Mouse (Mus musculus) heart, embryonic 13.5 days (tissue): Measurements from ENCODE around the gene Pcbp2. TPM values are rescaled to one million over a fixed set of nuclear protein-coding genes. Genes with fewer than 3 reads are reported as not detected.

Source experiments
- ATAC-seq: fragments of 200-750 bp; cut with Nextera tagmentation; 2 replicates; pipeline ENCODE4 v1.8.0; 2017; ENCODE audit warnings: moderate TSS enrichment; ENCODE audit not compliant: insufficient number of reproducible peaks, low FRiP score, low TSS enrichment; ENCODE audit errors: extremely low read depth
- H3K27ac ChIP-seq: fragments of 300-500 bp; sonication (generic); replicated peaks from 2 replicates; pipeline ENCODE4 v1.5.1; 2015; ENCODE audit warnings: moderate library complexity, mild to moderate bottlenecking, inconsistent platforms
- H3K27me3 ChIP-seq: fragments of 300-500 bp; sonication (generic); replicated peaks from 2 replicates; pipeline ENCODE4 v1.6.1; 2015; ENCODE audit warnings: mild to moderate bottlenecking, inconsistent platforms
- H3K36me3 ChIP-seq: fragments of 300-500 bp; sonication (generic); 2 replicates; pipeline ENCODE4 v1.6.1; 2015; ENCODE audit warnings: mild to moderate bottlenecking, inconsistent platforms
- H3K4me1 ChIP-seq: fragments of 300-500 bp; sonication (generic); 2 replicates; pipeline ENCODE4 v1.6.1; 2015; ENCODE audit warnings: inconsistent platforms
- H3K4me2 ChIP-seq: fragments of 300-500 bp; sonication (generic); 2 replicates; pipeline ENCODE4 v1.6.1; 2015; ENCODE audit warnings: inconsistent platforms, mild to moderate bottlenecking, moderate library complexity
- H3K4me3 ChIP-seq: fragments of 300-500 bp; sonication (generic); 2 replicates; pipeline ENCODE4 v1.5.1; 2015; ENCODE audit warnings: moderate library complexity, mild to moderate bottlenecking, inconsistent platforms
- H3K9ac ChIP-seq: fragments of 300-500 bp; sonication (generic); 2 replicates; pipeline ENCODE4 v1.6.1; 2015; ENCODE audit warnings: inconsistent platforms, mild to moderate bottlenecking, moderate library complexity
- H3K9me3 ChIP-seq: fragments of 300-500 bp; sonication (generic); 2 replicates; pipeline ENCODE4 v1.6.1; 2016; ENCODE audit warnings: inconsistent platforms
- WGBS: fragments of 180-500 bp; shearing (Covaris S2); methylation state at CpG from one replicate; pipeline ENCODE4 v1.1.7; 2015; ENCODE audit warnings: mixed read lengths; 5-methylcytosine and 5-hydroxymethylcytosine counted together
- polyA plus RNA-seq: library from polyadenylated mRNA; unstranded; fragments of >200 nt; fragmentation: Nextera tagmentation; extraction: Ambion mirVana; gene quantifications from 2 replicates; pipeline ENCODE4 v1.2.1, GENCODE M21; 2015

The Pcbp2 gene
- polyA plus RNA-seq, 1 experiment from 2014 or later = 141 TPM

DNA sequence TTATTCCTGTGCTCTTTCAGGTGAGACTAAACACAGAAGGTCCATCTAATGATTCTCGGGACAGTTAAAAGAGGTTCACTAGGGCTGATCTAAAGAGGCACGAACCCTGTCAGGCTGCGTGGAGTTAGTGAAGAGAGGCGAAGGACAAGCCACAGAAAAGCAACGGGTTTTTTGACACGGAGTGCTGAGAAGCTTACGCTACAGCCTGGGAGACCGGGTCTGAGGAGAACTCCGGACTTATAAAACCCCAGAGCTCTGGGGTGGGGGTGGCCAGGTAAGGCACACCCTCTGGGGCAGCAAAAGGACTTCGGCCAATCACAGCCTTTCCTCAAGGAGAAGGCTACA, 47.3 kb downstream of the Pcbp2 start:
- H3K4me1 ChIP-seq = peaks cover 38% of the 10 kb centered on the region
- no peak for ATAC-seq
- H3K27me3 ChIP-seq = no peaks in the 10 kb centered on the region
- H3K27ac ChIP-seq = peak overlapping the region; percentile 91
- peak overlapping the region; percentile 80 for H3K9ac ChIP-seq
- H3K4me2 ChIP-seq = peak overlapping the region; percentile 93
- no peaks in the 10 kb centered on the region for H3K9me3 ChIP-seq
- WGBS = under 1% methylated on average over 10 of the region's 10 CpGs
- H3K36me3 ChIP-seq = peaks cover 22% of the 10 kb centered on the region
- peak overlapping the region; percentile 79 for H3K4me3 ChIP-seq

GRCm38 (mm10) chr15:102517976-102518858, 47.9 kb downstream of the Pcbp2 start, which contains the start of gene Tarbp2:
Gene Tarbp2 (plus strand): TSS chr15:102518192.
- Histone ChIP-seq H3K27ac (peak within 1 kb of the TSS; percentile 97), H3K27me3 (no peaks in the 10 kb centered on the region), H3K9me3 (no peaks in the 10 kb centered on the region), H3K4me3 (peak within 1 kb of the TSS; percentile 79), H3K9ac (peak within 1 kb of the TSS; percentile 85), H3K4me1 (peaks cover 37% of the 10 kb centered on the region), H3K4me2 (peak within 1 kb of the TSS; percentile 93), H3K36me3 (peaks cover 27% of the 10 kb centered on the region)
- peak; percentile 90 for ATAC-seq
- WGBS = under 1% methylated on average over 59 of the region's 60 CpGs

DNA sequence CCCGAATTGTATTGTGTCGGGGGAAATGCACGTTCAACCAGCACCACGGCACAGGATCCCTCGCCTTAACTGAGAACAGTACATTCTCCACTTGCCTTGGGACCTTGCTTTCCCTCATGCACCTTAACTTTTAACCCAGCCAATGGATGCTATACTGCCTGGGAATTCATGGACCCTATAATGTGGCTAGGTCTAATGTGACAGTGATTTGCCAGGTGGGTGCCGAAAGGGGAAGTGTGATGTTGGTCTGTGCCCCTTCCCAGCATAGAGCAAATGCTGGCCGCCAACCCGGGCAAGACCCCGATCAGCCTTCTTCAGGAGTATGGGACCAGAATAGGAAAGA, 48.5 kb downstream of the Pcbp2 start:
- Histone ChIP-seq H3K27me3 (no peaks in the 10 kb centered on the region), H3K27ac (peak overlapping the region; percentile 97), H3K9me3 (no peaks in the 10 kb centered on the region), H3K36me3 (peaks cover 31% of the 10 kb centered on the region), H3K4me2 (peak overlapping the region; percentile 93), H3K9ac (peak overlapping the region; percentile 85), H3K4me3 (peak overlapping the region; percentile 79), H3K4me1 (peaks cover 37% of the 10 kb centered on the region)
- 10% methylated on average over 9 of the region's 9 CpGs for WGBS
- ATAC-seq = no peak

- Histone ChIP-seq H3K27me3 (no peaks in the 10 kb centered on the region), H3K4me2 (peak overlapping the region; percentile 93), H3K9me3 (no peaks in the 10 kb centered on the region), H3K4me3 (peak overlapping the region; percentile 79), H3K27ac (peak overlapping the region; percentile 97), H3K4me1 (peaks cover 37% of the 10 kb centered on the region), H3K36me3 (peaks cover 37% of the 10 kb centered on the region), H3K9ac (peak overlapping the region; percentile 85)
- ATAC-seq = no peak
- WGBS = 50% methylated on average over 17 of the region's 17 CpGs
These were observed 49.1 kb downstream of the Pcbp2 start for GRCm38 (mm10) chr15:102519211-102520141.

GRCm38 (mm10) chr15:102520416-102520815, 50.1 kb downstream of the Pcbp2 start:
- peaks cover 42% of the 10 kb centered on the region for H3K36me3 ChIP-seq
- H3K9ac ChIP-seq = peak overlapping the region; percentile 85
- 31% methylated on average over 4 of the region's 4 CpGs for WGBS
- H3K27me3 ChIP-seq = no peaks in the 10 kb centered on the region
- ATAC-seq = no peak
- H3K4me1 ChIP-seq = peaks cover 34% of the 10 kb centered on the region
- peak overlapping the region; percentile 93 for H3K4me2 ChIP-seq
- H3K9me3 ChIP-seq = no peaks in the 10 kb centered on the region
- H3K4me3 ChIP-seq = no peak overlapping the region
- H3K27ac ChIP-seq = peak overlapping the region; percentile 97; the same call in 1 of the 2 replicates

- no peak overlapping the region for H3K4me3 ChIP-seq
- ATAC-seq = no peak
- H3K9me3 ChIP-seq = no peaks in the 10 kb centered on the region
- peaks cover 24% of the 10 kb centered on the region for H3K4me1 ChIP-seq
- H3K27me3 ChIP-seq = no peaks in the 10 kb centered on the region
- WGBS = 77% methylated on average over 4 of the region's 4 CpGs
- H3K27ac ChIP-seq = no peak overlapping the region
- H3K9ac ChIP-seq = no peak overlapping the region
- peaks cover 52% of the 10 kb centered on the region for H3K36me3 ChIP-seq
- no peak overlapping the region for H3K4me2 ChIP-seq
These were observed 51.1 kb downstream of the Pcbp2 start for GRCm38 (mm10) chr15:102521480-102521879.

GRCm38 (mm10) chr15:102524892-102525485, 54.6 kb downstream of the Pcbp2 start, which contains the start of gene Npff:
Gene Npff (minus strand): TSS chr15:102524942.
- no peak for ATAC-seq
- Histone ChIP-seq H3K27ac (no peak within 1 kb of the TSS), H3K4me1 (peaks cover 12% of the 10 kb centered on the region), H3K9me3 (no peaks in the 10 kb centered on the region), H3K36me3 (peaks cover 83% of the 10 kb centered on the region), H3K4me3 (no peak within 1 kb of the TSS), H3K27me3 (no peaks in the 10 kb centered on the region), H3K9ac (peak within 1 kb of the TSS; percentile 20; the same call in 1 of the 2 replicates), H3K4me2 (no peak within 1 kb of the TSS)
- 7% methylated on average over 3 of the region's 3 CpGs for WGBS

GRCm38 (mm10) chr15:102526111-102527002, 56.0 kb downstream of the Pcbp2 start:
- Histone ChIP-seq H3K4me1 (no peaks in the 10 kb centered on the region), H3K4me3 (no peak overlapping the region), H3K27me3 (no peaks in the 10 kb centered on the region), H3K36me3 (peaks cover 87% of the 10 kb centered on the region), H3K27ac (no peak overlapping the region), H3K9me3 (no peaks in the 10 kb centered on the region), H3K4me2 (no peak overlapping the region), H3K9ac (no peak overlapping the region)
- no peak for ATAC-seq
- 77% methylated on average over 6 of the region's 6 CpGs for WGBS

- no peak overlapping the region for H3K27ac ChIP-seq
- H3K36me3 ChIP-seq = peaks cover 87% of the 10 kb centered on the region
- no peak overlapping the region for H3K4me2 ChIP-seq
- ATAC-seq = no peak
- WGBS = 77% methylated on average over 3 of the region's 3 CpGs
- H3K4me1 ChIP-seq = no peaks in the 10 kb centered on the region
- H3K9me3 ChIP-seq = no peaks in the 10 kb centered on the region
- H3K27me3 ChIP-seq = no peaks in the 10 kb centered on the region
- H3K9ac ChIP-seq = no peak overlapping the region
- H3K4me3 ChIP-seq = no peak overlapping the region
These were observed 57.6 kb downstream of the Pcbp2 start for GRCm38 (mm10) chr15:102527936-102528335.

DNA sequence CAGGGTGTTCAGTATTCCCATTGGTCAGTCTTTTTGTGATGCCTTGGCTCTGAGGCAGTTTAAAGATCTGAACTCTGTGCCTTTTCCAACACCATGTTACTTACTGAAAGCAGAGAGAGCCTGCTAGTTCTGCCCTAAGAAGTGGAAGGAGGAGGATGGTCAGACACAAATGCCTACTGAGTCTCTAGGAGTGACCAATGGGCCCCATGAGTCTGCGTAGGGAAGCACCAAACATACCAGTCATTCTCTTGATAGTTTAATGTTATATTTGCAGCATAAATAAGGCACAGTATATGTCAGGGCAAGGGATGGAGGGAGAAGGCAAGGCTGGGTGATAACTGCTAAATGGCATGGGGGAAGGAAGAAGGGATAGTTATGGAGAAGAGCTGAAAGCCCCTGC, 58.1 kb downstream of the Pcbp2 start:
- Histone ChIP-seq H3K27me3 (no peaks in the 10 kb centered on the region), H3K4me2 (no peak overlapping the region), H3K4me3 (no peak overlapping the region), H3K4me1 (no peaks in the 10 kb centered on the region), H3K9ac (no peak overlapping the region), H3K27ac (no peak overlapping the region), H3K36me3 (peaks cover 90% of the 10 kb centered on the region), H3K9me3 (no peaks in the 10 kb centered on the region)
- WGBS = 82% methylated on average over 1 of the region's 1 CpGs
- no peak for ATAC-seq
